Mouse (Mus musculus) gastrocnemius, adult 2 months (tissue): ENCODE measurements at regions not wholly inside any gene's neighbourhood (a gene's known extent, or its start where the extent isn't known, plus 50 kb on each side); places are given as distances from the start of the nearest gene placed in this dataset.

ENCODE experiments used
- DNase-seq: peaks from one replicate; pipeline ENCODE4 v3.0.0; 2022
- H3K27ac ChIP-seq: fragments of 200-600 bp; 2 replicates; pipeline ENCODE4 v1.8.1; 2022; ENCODE audit warnings: mild to moderate bottlenecking
- H3K4me3 ChIP-seq: fragments of 200-600 bp; 2 replicates; pipeline ENCODE4 v1.8.1; 2022; ENCODE audit warnings: mild to moderate bottlenecking, moderate library complexity
- CTCF ChIP-seq: fragments of 200-600 bp; IDR thresholded peaks from 2 replicates; pipeline ENCODE4 v1.8.1; 2022; ENCODE audit warnings: antibody characterized with exemption, mild to moderate bottlenecking, moderate library complexity
- intact Hi-C: fragments of 180-260 bp; cut with DNase I; formaldehyde crosslinking; loops from one replicate; pipeline ENCODE4 v1.15.1; 2025

- H3K27ac ChIP-seq = no peak overlapping the region
- intact Hi-C loops = no loop called here
- DNase-seq = no peak
- H3K4me3 ChIP-seq = no peak overlapping the region
- no peak for TF ChIP-seq CTCF
Measured at GRCm38 (mm10) chr1:133549816-133550215, 60.3 kb downstream of the Snrpe start.

DNA sequence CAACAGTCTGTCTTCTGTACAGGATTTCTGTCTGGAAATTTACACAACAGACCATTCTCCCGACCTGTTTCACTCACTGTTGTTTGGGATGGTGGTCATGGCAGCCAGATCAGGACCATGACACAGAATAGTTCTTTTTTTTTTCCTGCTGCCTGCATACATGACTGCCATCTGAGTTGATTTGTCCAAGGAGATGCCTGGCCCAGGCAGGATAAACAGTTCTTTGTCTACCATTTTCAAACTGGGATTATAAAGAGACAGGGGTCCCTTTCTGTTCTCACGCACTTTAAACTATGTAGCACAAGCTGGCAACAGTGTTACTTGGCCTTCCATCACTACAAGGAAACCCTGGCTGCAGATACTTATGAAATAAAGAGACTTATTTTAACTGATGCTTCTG, 61.1 kb downstream of the Snrpe start:
- no peak for DNase-seq
- intact Hi-C loops = no loop called here
- no peak for TF ChIP-seq CTCF
- Histone ChIP-seq H3K4me3 (no peak overlapping the region), H3K27ac (no peak overlapping the region)

- intact Hi-C loops = no loop called here
- no peak for DNase-seq
- H3K4me3 ChIP-seq = no peak overlapping the region
- TF ChIP-seq CTCF = no peak
- no peak overlapping the region for H3K27ac ChIP-seq
Measured at GRCm38 (mm10) chr1:133547541-133547940, 62.5 kb downstream of the Snrpe start.

- intact Hi-C loops = no loop called here
- TF ChIP-seq CTCF = no peak
- Histone ChIP-seq H3K27ac (no peak overlapping the region), H3K4me3 (no peak overlapping the region)
- no peak for DNase-seq
Measured at GRCm38 (mm10) chr1:133544996-133545395, 65.1 kb downstream of the Snrpe start.

GRCm38 (mm10) chr1:133543751-133544150, 66.3 kb downstream of the Snrpe start:
- H3K4me3 ChIP-seq = no peak overlapping the region
- intact Hi-C loops = no loop called here
- DNase-seq = no peak

DNA sequence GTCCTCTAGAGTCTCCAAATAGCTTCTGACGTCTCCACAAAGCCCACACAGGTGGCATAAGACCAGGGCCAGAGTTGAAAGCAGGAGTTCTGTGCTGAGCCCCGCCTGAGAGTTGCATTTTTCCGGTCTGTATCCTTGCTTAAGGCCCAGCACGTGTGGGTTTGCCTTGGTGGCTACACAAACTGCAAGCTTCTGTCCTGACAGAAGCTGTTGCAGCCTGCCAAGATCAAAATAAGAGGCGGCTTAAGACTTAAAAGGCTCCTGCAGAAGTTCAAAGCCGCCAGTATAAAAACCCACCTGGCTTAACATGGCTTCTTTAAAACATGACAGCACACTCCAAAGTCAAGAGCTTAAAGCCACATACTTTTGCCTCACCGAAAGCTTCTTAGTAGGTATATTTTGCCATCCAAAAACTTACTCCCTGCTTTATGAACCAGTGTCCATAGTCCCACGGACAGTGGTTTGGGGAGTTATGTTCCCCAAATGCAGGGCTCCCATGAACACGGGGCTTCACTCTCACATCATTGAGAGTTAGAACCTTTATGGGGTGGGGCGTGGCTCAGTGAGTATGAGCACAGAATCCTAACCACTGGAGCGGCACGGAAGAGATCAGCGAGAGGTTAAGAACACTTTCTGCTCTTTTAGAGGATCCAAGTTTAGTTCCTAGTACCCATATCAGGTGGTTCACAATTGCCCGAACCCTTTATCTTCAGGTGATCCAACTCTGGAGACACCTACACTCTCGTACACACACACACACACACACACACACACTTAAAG, 67.9 kb downstream of the Snrpe start:
- intact Hi-C loops = no loop called here
- no peak overlapping the region for H3K4me3 ChIP-seq
- no peak overlapping the region for H3K27ac ChIP-seq
- TF ChIP-seq CTCF = no peak
- no peak for DNase-seq

More at GRCm38 (mm10) chr1:133543751-133544150, 66.3 kb downstream of the Snrpe start:
- no peak overlapping the region for H3K27ac ChIP-seq
- no peak for TF ChIP-seq CTCF

GRCm38 (mm10) chr1:133530698-133531097, 79.4 kb downstream of the Snrpe start:
- intact Hi-C loops = no loop called here
- Histone ChIP-seq H3K4me3 (no peak overlapping the region), H3K27ac (no peak overlapping the region)
- no peak for TF ChIP-seq CTCF
- no peak for DNase-seq

DNA sequence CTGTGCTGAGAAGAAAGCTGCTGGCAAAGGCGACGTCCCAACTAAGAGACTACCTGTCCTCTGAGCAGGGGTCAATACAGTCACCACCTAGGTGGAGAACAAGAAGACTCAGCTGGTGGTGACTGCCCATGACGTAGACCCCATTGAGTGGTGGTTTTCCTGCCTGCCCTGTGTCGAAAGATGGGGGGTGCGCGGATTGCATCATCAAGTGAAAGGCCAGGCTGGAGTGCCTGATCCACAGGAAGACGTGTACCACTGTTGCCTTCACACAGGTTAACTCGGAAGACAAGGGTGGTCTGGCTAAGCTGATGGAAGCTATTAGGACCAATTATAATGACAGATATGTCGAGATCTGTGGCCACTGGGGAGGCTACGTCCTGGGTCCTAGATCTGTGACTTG, 80.3 kb downstream of the Snrpe start:
- no peak for TF ChIP-seq CTCF
- intact Hi-C loops = no loop called here
- Histone ChIP-seq H3K4me3 (no peak overlapping the region), H3K27ac (no peak overlapping the region)
- no peak for DNase-seq

DNA sequence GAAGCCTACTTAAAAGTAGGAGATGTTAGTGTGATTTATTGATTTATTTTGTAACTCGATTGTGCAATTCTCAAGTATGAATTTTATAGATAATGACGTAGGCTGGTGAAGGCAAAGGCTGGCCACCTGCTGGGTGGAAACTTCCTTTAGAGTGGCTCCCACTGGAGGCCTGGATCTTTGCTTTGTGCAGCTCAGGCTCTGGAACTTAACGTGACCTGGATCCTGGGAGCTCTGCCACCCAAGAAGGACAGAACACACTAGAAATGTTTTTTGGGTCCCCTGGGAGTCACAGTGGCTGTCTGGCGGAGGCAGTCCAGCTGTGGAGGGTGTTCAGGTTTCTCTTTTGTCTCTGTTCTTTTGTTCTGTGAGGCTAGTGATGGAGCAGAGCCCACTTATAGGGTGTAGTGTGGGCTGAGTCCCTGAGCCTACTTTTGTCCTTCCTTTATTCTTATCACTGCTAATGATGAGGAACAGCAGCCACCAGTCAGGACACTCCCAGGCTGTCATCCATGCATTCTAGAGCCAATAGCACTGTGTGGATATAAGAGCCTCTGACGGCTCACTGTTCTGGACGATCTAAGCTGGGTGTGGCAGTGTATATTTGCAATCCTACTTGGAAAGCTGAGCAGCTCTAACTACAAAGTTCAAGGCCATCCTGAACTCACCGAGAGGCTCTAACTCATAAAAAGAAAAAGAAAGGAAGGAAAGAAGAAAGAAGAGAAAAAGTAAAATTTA, 82.3 kb downstream of the Snrpe start:
- no peak overlapping the region for H3K4me3 ChIP-seq
- no peak for TF ChIP-seq CTCF
- intact Hi-C loops = no loop called here
- DNase-seq = no peak
- no peak overlapping the region for H3K27ac ChIP-seq

- no peak for DNase-seq
- Histone ChIP-seq H3K4me3 (no peak overlapping the region), H3K27ac (no peak overlapping the region)
- intact Hi-C loops = no loop called here
- TF ChIP-seq CTCF = no peak
Measured at GRCm38 (mm10) chr1:133522825-133523224, 87.3 kb downstream of the Snrpe start.

- no peak for DNase-seq
- Histone ChIP-seq H3K4me3 (no peak overlapping the region), H3K27ac (no peak overlapping the region)
- intact Hi-C loops = no loop called here
- TF ChIP-seq CTCF = no peak
Measured at GRCm38 (mm10) chr1:133520652-133521051, 89.4 kb downstream of the Snrpe start.

DNA sequence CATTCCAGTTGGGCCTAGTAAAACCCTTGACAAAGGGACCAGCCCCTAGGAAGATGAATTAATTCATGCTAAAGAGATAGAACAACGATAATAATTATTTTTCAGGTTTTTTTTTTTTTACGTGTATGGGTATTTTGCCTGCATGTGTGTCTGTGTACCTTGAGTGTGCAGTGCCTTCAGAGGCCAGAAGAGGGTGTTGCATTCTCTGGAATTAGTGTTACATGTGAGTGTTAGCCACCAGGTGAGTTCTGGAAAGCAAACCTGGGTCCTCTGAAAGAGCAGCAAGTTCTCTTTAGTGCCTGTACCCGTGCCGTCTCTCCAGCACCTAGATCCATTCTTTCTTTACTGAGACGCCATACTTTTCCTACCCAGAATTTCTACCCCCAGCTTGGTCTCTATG, 92.8 kb upstream of the Sox13 start:
- intact Hi-C loops = no loop called here
- DNase-seq = no peak
- no peak overlapping the region for H3K27ac ChIP-seq
- TF ChIP-seq CTCF = no peak
- no peak overlapping the region for H3K4me3 ChIP-seq

- intact Hi-C loops = no loop called here
- DNase-seq = no peak
- no peak overlapping the region for H3K4me3 ChIP-seq
- H3K27ac ChIP-seq = no peak overlapping the region
- no peak for TF ChIP-seq CTCF
Measured at GRCm38 (mm10) chr1:133504116-133504515, 79.9 kb upstream of the Sox13 start.

- TF ChIP-seq CTCF = no peak
- DNase-seq = no peak
- Histone ChIP-seq H3K27ac (no peak overlapping the region), H3K4me3 (no peak overlapping the region)
- intact Hi-C loops = no loop called here
Measured at GRCm38 (mm10) chr1:133503336-133503735, 79.2 kb upstream of the Sox13 start.
